Mouse (Mus musculus): ENCODE results near the gene Serpinb6a. TPM values are rescaled to one million over a fixed set of nuclear protein-coding genes. Genes with fewer than 3 reads are reported as not detected.

Serpinb6a gene
- polyA plus RNA-seq (2014; fragmentation: Nextera tagmentation; extraction: Ambion mirVana), result 39.3 and 53.2 TPM in 2 replicates

GRCm38 (mm10) chr13:34002058-34003006, at the start of gene Serpinb6a, which contains the start of gene Ripk1:
Gene Serpinb6a, minus strand, starts transcription at chr13:34002794.
Gene Ripk1, plus strand, starts transcription at chr13:34002363.
- Histone ChIP-seq H3K9ac (replicated peaks; ENCODE audit: low read depth, low read length) (peak within 1 kb of the TSS; percentile 90), H3K27me3 (ENCODE audit: control insufficient read depth, insufficient read depth, low read length) (no peaks in the 10 kb centered on the region), H3K9me3 (ENCODE audit: control insufficient read depth, low read length) (no peaks in the 10 kb centered on the region), H3K4me1 (ENCODE audit: control insufficient read depth, insufficient read depth, low read length) (no peaks in the 10 kb centered on the region), H3K36me3 (ENCODE audit: control insufficient read depth, insufficient read depth, low read length) (no peaks in the 10 kb centered on the region), H3K27ac (ENCODE audit: low read depth, low read length) (peak within 1 kb of the TSS; percentile 88), H3K4me2 (ENCODE audit: low read depth, low read length) (peak within 1 kb of the TSS; percentile 83), H3K4me3 (ENCODE audit: low read depth, low read length) (peak within 1 kb of the TSS; percentile 96)
- under 1% methylated on average over 86 of the region's 92 CpGs for WGBS
- peak; percentile 96 for ATAC-seq (ENCODE audit: low read depth)

- ATAC-seq (ENCODE audit: low read depth), result no peak
- no peaks in the 10 kb centered on the region for H3K9me3 ChIP-seq (ENCODE audit: control insufficient read depth, low read length)
- no peaks in the 10 kb centered on the region for H3K27me3 ChIP-seq (ENCODE audit: control insufficient read depth, insufficient read depth, low read length)
- H3K36me3 ChIP-seq (ENCODE audit: control insufficient read depth, insufficient read depth, low read length), result peaks cover 4% of the 10 kb centered on the region; the same call in 1 of the 2 replicates
- no peak overlapping the region for H3K27ac ChIP-seq (ENCODE audit: low read depth, low read length)
- no peak overlapping the region for H3K9ac ChIP-seq (replicated peaks; ENCODE audit: low read depth, low read length)
- H3K4me2 ChIP-seq (ENCODE audit: low read depth, low read length), result no peak overlapping the region
- 91% methylated on average over 3 of the region's 3 CpGs for WGBS
- H3K4me3 ChIP-seq (ENCODE audit: low read depth, low read length), result no peak overlapping the region
- H3K4me1 ChIP-seq (ENCODE audit: control insufficient read depth, insufficient read depth, low read length), result no peaks in the 10 kb centered on the region
Measured at GRCm38 (mm10) chr13:34051692-34052091, 49.1 kb upstream of the Serpinb6a start.

- Histone ChIP-seq H3K27me3 (ENCODE audit: control insufficient read depth, insufficient read depth, low read length) (no peaks in the 10 kb centered on the region), H3K9me3 (ENCODE audit: control insufficient read depth, low read length) (no peaks in the 10 kb centered on the region), H3K27ac (ENCODE audit: low read depth, low read length) (no peak overlapping the region), H3K4me3 (ENCODE audit: low read depth, low read length) (no peak overlapping the region), H3K4me1 (ENCODE audit: control insufficient read depth, insufficient read depth, low read length) (no peaks in the 10 kb centered on the region), H3K4me2 (ENCODE audit: low read depth, low read length) (no peak overlapping the region), H3K9ac (replicated peaks; ENCODE audit: low read depth, low read length) (no peak overlapping the region), H3K36me3 (ENCODE audit: control insufficient read depth, insufficient read depth, low read length) (peaks cover 4% of the 10 kb centered on the region; the same call in 1 of the 2 replicates)
- no peak for ATAC-seq (ENCODE audit: low read depth)
- WGBS, result 97% methylated on average over 8 of the region's 8 CpGs
Measured at GRCm38 (mm10) chr13:34050479-34050878, 47.9 kb upstream of the Serpinb6a start.

- H3K9ac ChIP-seq (replicated peaks; ENCODE audit: low read depth, low read length), result no peak overlapping the region
Measured at GRCm38 (mm10) chr13:34047526-34047925, 44.9 kb upstream of the Serpinb6a start.

GRCm38 (mm10) chr13:34046421-34047012, 43.9 kb upstream of the Serpinb6a start:
- no peaks in the 10 kb centered on the region for H3K27me3 ChIP-seq (ENCODE audit: control insufficient read depth, insufficient read depth, low read length)
- WGBS, result 40% methylated on average over 11 of the region's 11 CpGs
- no peaks in the 10 kb centered on the region for H3K36me3 ChIP-seq (ENCODE audit: control insufficient read depth, insufficient read depth, low read length)
- H3K9ac ChIP-seq (replicated peaks; ENCODE audit: low read depth, low read length), result no peak overlapping the region
- H3K4me3 ChIP-seq (ENCODE audit: low read depth, low read length), result no peak overlapping the region
- no peaks in the 10 kb centered on the region for H3K4me1 ChIP-seq (ENCODE audit: control insufficient read depth, insufficient read depth, low read length)
- H3K27ac ChIP-seq (ENCODE audit: low read depth, low read length), result no peak overlapping the region
- no peak overlapping the region for H3K4me2 ChIP-seq (ENCODE audit: low read depth, low read length)
- ATAC-seq (ENCODE audit: low read depth), result peak; percentile 96
- no peaks in the 10 kb centered on the region for H3K9me3 ChIP-seq (ENCODE audit: control insufficient read depth, low read length)

More at GRCm38 (mm10) chr13:34047526-34047925, 44.9 kb upstream of the Serpinb6a start:
- Histone ChIP-seq H3K36me3 (ENCODE audit: control insufficient read depth, insufficient read depth, low read length) (no peaks in the 10 kb centered on the region), H3K27ac (ENCODE audit: low read depth, low read length) (no peak overlapping the region), H3K4me1 (ENCODE audit: control insufficient read depth, insufficient read depth, low read length) (no peaks in the 10 kb centered on the region), H3K9me3 (ENCODE audit: control insufficient read depth, low read length) (no peaks in the 10 kb centered on the region), H3K4me2 (ENCODE audit: low read depth, low read length) (no peak overlapping the region), H3K27me3 (ENCODE audit: control insufficient read depth, insufficient read depth, low read length) (no peaks in the 10 kb centered on the region), H3K4me3 (ENCODE audit: low read depth, low read length) (no peak overlapping the region)
- WGBS, result 94% methylated on average over 3 of the region's 3 CpGs
- ATAC-seq (ENCODE audit: low read depth), result no peak

GRCm38 (mm10) chr13:34045511-34046249, 43.1 kb upstream of the Serpinb6a start:
- no peaks in the 10 kb centered on the region for H3K4me1 ChIP-seq (ENCODE audit: control insufficient read depth, insufficient read depth, low read length)
- H3K27ac ChIP-seq (ENCODE audit: low read depth, low read length), result no peak overlapping the region
- 0 out of 2 replicates have a peak, but pooled peaks have one; percentile 19 for ATAC-seq (ENCODE audit: low read depth)
- H3K9me3 ChIP-seq (ENCODE audit: control insufficient read depth, low read length), result no peaks in the 10 kb centered on the region
- no peak overlapping the region for H3K9ac ChIP-seq (replicated peaks; ENCODE audit: low read depth, low read length)
- no peaks in the 10 kb centered on the region for H3K27me3 ChIP-seq (ENCODE audit: control insufficient read depth, insufficient read depth, low read length)
- H3K36me3 ChIP-seq (ENCODE audit: control insufficient read depth, insufficient read depth, low read length), result no peaks in the 10 kb centered on the region
- H3K4me3 ChIP-seq (ENCODE audit: low read depth, low read length), result no peak overlapping the region
- H3K4me2 ChIP-seq (ENCODE audit: low read depth, low read length), result no peak overlapping the region
- 66% methylated on average over 5 of the region's 5 CpGs for WGBS

GRCm38 (mm10) chr13:34043716-34044393, 41.3 kb upstream of the Serpinb6a start:
- Histone ChIP-seq H3K9ac (replicated peaks; ENCODE audit: low read depth, low read length) (no peak overlapping the region), H3K4me2 (ENCODE audit: low read depth, low read length) (no peak overlapping the region), H3K4me1 (ENCODE audit: control insufficient read depth, insufficient read depth, low read length) (peaks cover 2% of the 10 kb centered on the region; the same call in 1 of the 2 replicates), H3K27me3 (ENCODE audit: control insufficient read depth, insufficient read depth, low read length) (no peaks in the 10 kb centered on the region), H3K27ac (ENCODE audit: low read depth, low read length) (no peak overlapping the region), H3K36me3 (ENCODE audit: control insufficient read depth, insufficient read depth, low read length) (no peaks in the 10 kb centered on the region), H3K4me3 (ENCODE audit: low read depth, low read length) (no peak overlapping the region), H3K9me3 (ENCODE audit: control insufficient read depth, low read length) (no peaks in the 10 kb centered on the region)
- no peak for ATAC-seq (ENCODE audit: low read depth)
- 86% methylated on average over 7 of the region's 7 CpGs for WGBS

- peaks cover 9% of the 10 kb centered on the region for H3K4me1 ChIP-seq (ENCODE audit: control insufficient read depth, insufficient read depth, low read length)
- ATAC-seq (ENCODE audit: low read depth), result no peak
- no peak overlapping the region for H3K9ac ChIP-seq (replicated peaks; ENCODE audit: low read depth, low read length)
- 93% methylated on average over 3 of the region's 3 CpGs for WGBS
- H3K36me3 ChIP-seq (ENCODE audit: control insufficient read depth, insufficient read depth, low read length), result no peaks in the 10 kb centered on the region
- no peaks in the 10 kb centered on the region for H3K27me3 ChIP-seq (ENCODE audit: control insufficient read depth, insufficient read depth, low read length)
- no peaks in the 10 kb centered on the region for H3K9me3 ChIP-seq (ENCODE audit: control insufficient read depth, low read length)
- no peak overlapping the region for H3K4me3 ChIP-seq (ENCODE audit: low read depth, low read length)
- no peak overlapping the region for H3K4me2 ChIP-seq (ENCODE audit: low read depth, low read length)
- no peak overlapping the region for H3K27ac ChIP-seq (ENCODE audit: low read depth, low read length)
Measured at GRCm38 (mm10) chr13:34040091-34040490, 37.5 kb upstream of the Serpinb6a start.
